Mouse (Mus musculus): Measurements from ENCODE around the gene Numbl.

DNA sequence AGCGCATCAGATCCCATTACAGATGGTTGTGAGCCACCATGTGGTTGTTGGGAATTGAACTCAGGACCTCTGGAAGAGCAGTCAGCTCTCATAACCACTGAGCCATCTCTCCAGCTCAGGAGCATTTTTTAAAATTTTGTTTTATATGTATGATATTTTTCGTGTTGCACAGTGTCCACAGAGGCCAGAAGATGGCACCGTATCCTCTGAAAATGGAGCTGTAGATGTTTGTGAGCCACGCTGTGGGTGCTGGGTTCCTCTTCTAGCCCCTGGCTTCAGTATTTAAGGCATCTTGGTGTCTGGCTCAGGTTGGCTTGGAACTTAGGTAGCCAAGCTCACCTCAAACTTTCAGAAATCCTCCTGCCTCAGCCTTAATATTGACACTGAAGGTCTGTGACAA lies 38.3 kb downstream of the Numbl start:
- TF ChIP-seq CEBPB (IDR thresholded peaks at IDR 0.05; ENCODE audit: low read depth), result no peak
- no peak for TF ChIP-seq USF1 (IDR thresholded peaks at IDR 0.05; ENCODE audit: low read depth)
